Mouse (Mus musculus): Measurements from ENCODE around the gene Myt1.

DNA sequence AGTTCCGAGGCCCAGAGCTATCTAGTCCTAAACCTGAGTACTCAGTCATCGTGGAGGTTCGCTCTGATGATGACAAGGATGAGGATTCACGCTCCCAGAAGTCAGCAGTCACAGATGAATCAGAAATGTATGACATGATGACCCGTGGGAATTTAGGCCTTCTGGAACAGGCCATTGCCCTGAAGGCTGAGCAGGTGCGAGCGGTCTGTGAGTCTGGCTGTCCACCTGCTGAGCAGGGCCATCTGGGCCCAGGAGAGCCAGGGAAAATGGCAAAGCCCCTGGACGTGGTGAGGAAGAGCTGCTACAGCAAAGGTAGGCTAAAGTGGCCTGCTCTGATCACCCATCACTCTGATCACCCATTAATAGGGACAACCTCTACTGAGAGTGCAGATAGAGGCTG, 34.5 kb downstream of the Myt1 start:
- TF ChIP-seq POLR2A (IDR thresholded peaks at IDR 0.05; ENCODE audit: control insufficient read depth in 1 of 2, insufficient read depth in 1 of 2, low read depth in 1 of 2, low read length in 2 of 2, poor library complexity in 1 of 2): no peak
- no peak for TF ChIP-seq ETS1 (IDR thresholded peaks at IDR 0.05; ENCODE audit: low read depth, low read length)
- TF ChIP-seq POLR2AphosphoS2 (IDR thresholded peaks at IDR 0.05; ENCODE audit: low read length): no peak
- no peak for TF ChIP-seq CTCF (IDR thresholded peaks at IDR 0.05 in 2 of 3, conservative IDR thresholded peaks at IDR 0.05 in 1 of 3; ENCODE audit: control insufficient read depth in 1 of 3, insufficient read depth in 1 of 3, low read depth in 2 of 3, low read length in 3 of 3, poor library complexity in 1 of 3, severe bottlenecking in 1 of 3)
- TF ChIP-seq RCOR1 (IDR thresholded peaks at IDR 0.05; ENCODE audit: low read depth, low read length): no peak
- TF ChIP-seq JUND (IDR thresholded peaks at IDR 0.05; ENCODE audit: low read depth, low read length): no peak
- TF ChIP-seq USF1 (IDR thresholded peaks at IDR 0.05; ENCODE audit: low read depth, low read length): no peak
- TF ChIP-seq TAL1 (IDR thresholded peaks at IDR 0.05; ENCODE audit: low read length): no peak
- TF ChIP-seq ZC3H11A (IDR thresholded peaks at IDR 0.05; ENCODE audit: low read depth, low read length): no peak
- TF ChIP-seq MEF2A (IDR thresholded peaks at IDR 0.05; ENCODE audit: extremely low read depth, insufficient replicate concordance, low read depth, low read length, poor library complexity, severe bottlenecking): no peak
- no peak for TF ChIP-seq GATA1 (IDR thresholded peaks at IDR 0.05; ENCODE audit: low read depth, low read length)
- TF ChIP-seq TCF12 (IDR thresholded peaks at IDR 0.05; ENCODE audit: low read depth, low read length): no peak
